Mouse (Mus musculus): ENCODE results near the gene Vapb. TPM values are rescaled to one million over a fixed set of nuclear protein-coding genes. Genes with fewer than 3 reads are reported as not detected.

Gene Vapb
- polyA plus RNA-seq, 1 experiment from 2014 or later: 5.1 TPM

DNA sequence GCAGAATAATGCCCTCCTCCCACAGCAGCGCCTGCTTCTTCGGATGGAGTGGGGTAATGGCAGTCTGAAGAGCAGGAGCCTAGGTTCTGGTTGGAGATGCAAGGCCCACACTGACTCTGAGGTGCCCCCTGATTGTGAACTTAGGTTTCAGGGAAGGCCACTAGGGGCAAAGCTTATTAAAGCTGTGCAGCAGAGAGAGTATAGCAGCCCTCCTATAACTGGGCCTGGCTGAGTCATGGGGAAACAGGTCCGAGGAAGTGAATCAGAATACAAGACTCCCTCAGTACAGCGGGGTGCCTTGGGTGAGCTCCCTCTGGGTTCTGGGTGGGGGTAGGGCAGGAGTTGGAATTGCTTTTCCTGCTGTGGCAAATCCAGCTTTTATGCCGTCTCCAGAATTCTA lies 33.3 kb downstream of the Vapb start:
- no peaks in the 10 kb centered on the region for H3K9me3 ChIP-seq (replicated peaks)
- WGBS (ENCODE audit: insufficient replicate concordance): 71% methylated on average over 5 of the region's 5 CpGs

GRCm38 (mm10) chr2:173771706-173772105 lies 34.4 kb downstream of the Vapb start:
- Histone ChIP-seq H3K4me3 (replicated peaks) (no peak overlapping the region), H3K36me3 (replicated peaks) (peaks cover 7% of the 10 kb centered on the region; the same call in 1 of the 2 replicates), H3K27me3 (no peaks in the 10 kb centered on the region), H3K27ac (replicated peaks) (no peak overlapping the region), H3K4me1 (replicated peaks) (peaks cover 8% of the 10 kb centered on the region), H3K9me3 (replicated peaks) (no peaks in the 10 kb centered on the region), H3K4me2 (no peak overlapping the region), H3K9ac (no peak overlapping the region)
- ATAC-seq (ENCODE audit: insufficient read depth): no peak
- WGBS (ENCODE audit: insufficient replicate concordance): 65% methylated on average over 8 of the region's 8 CpGs

More for the DNA sequence above, 33.3 kb downstream of the Vapb start:
- no peak for ATAC-seq (ENCODE audit: insufficient read depth)
- no peak overlapping the region for H3K4me3 ChIP-seq (replicated peaks)
- 0 out of 2 replicates have a peak, but pooled peaks cover 5% of the 10 kb centered on the region for H3K36me3 ChIP-seq (replicated peaks)
- H3K4me2 ChIP-seq: no peak overlapping the region
- H3K27me3 ChIP-seq: no peaks in the 10 kb centered on the region
- no peak overlapping the region for H3K27ac ChIP-seq (replicated peaks)
- peaks cover 8% of the 10 kb centered on the region for H3K4me1 ChIP-seq (replicated peaks)
- no peak overlapping the region for H3K9ac ChIP-seq

DNA sequence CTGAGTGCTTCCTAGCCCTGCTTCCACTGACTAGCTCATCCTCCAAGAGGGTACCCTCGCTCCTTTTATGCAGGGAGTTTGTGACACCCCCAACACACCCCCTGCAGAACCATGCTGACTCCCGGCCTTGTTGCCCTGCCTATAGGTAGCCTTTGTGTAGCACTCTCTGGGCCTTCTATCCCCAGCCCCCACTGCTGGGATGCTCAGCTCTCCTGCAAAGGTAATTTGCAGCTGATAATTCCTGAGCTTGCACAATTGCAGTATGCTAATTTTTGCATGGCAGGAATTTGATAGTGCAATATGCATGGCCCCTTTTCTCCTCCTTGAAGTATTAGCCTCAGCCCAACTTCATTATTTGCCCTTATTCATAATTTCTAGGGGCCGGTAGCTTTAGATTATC lies 38.2 kb downstream of the Vapb start:
- 63% methylated on average over 3 of the region's 3 CpGs for WGBS (ENCODE audit: insufficient replicate concordance)
- H3K4me3 ChIP-seq (replicated peaks): no peak overlapping the region
- no peak for ATAC-seq (ENCODE audit: insufficient read depth)
- no peak overlapping the region for H3K27ac ChIP-seq (replicated peaks)
- no peak overlapping the region for H3K9ac ChIP-seq
- H3K36me3 ChIP-seq (replicated peaks): peaks cover 29% of the 10 kb centered on the region
- no peaks in the 10 kb centered on the region for H3K27me3 ChIP-seq
- H3K4me2 ChIP-seq: no peak overlapping the region
- no peaks in the 10 kb centered on the region; the same call in 1 of the 2 replicates for H3K4me1 ChIP-seq (replicated peaks)
- H3K9me3 ChIP-seq (replicated peaks): no peaks in the 10 kb centered on the region

DNA sequence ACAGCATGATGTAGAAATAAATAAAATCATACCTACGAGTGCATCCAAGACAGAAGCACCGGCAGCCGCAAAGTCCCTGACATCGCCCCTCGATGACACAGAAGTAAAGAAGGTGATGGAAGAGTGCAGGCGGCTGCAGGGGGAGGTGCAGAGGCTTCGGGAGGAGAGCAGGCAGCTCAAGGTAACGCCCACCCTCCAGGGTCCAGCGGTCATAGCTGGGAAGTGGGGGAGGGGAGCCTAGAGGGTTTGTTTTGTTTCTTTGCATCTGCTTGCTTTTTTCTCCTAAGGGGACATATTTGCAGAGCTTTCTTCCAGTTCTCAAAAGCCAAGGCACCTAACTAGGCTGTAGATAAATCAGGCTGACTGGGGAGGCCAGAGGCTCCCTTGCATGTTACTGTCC lies 38.8 kb downstream of the Vapb start:
- no peak overlapping the region for H3K27ac ChIP-seq (replicated peaks)
- H3K4me2 ChIP-seq: no peak overlapping the region
- peaks cover 29% of the 10 kb centered on the region for H3K36me3 ChIP-seq (replicated peaks)
- no peaks in the 10 kb centered on the region for H3K9me3 ChIP-seq (replicated peaks)
- no peaks in the 10 kb centered on the region for H3K27me3 ChIP-seq
- H3K4me3 ChIP-seq (replicated peaks): no peak overlapping the region
- no peaks in the 10 kb centered on the region; the same call in 1 of the 2 replicates for H3K4me1 ChIP-seq (replicated peaks)
- ATAC-seq (ENCODE audit: insufficient read depth): no peak
- no peak overlapping the region for H3K9ac ChIP-seq
- 63% methylated on average over 9 of the region's 9 CpGs for WGBS (ENCODE audit: insufficient replicate concordance)

GRCm38 (mm10) chr2:173780931-173781330 lies 43.6 kb downstream of the Vapb start:
- Histone ChIP-seq H3K27me3 (no peaks in the 10 kb centered on the region), H3K9me3 (replicated peaks) (no peaks in the 10 kb centered on the region), H3K4me1 (replicated peaks) (no peaks in the 10 kb centered on the region), H3K27ac (replicated peaks) (no peak overlapping the region), H3K4me2 (no peak overlapping the region), H3K4me3 (replicated peaks) (no peak overlapping the region), H3K36me3 (replicated peaks) (peaks cover 28% of the 10 kb centered on the region), H3K9ac (no peak overlapping the region)
- no peak for ATAC-seq (ENCODE audit: insufficient read depth)
- WGBS (ENCODE audit: insufficient replicate concordance): 69% methylated on average over 5 of the region's 5 CpGs

- 15% methylated on average over 3 of the region's 3 CpGs for WGBS (ENCODE audit: insufficient replicate concordance)
Measured at GRCm38 (mm10) chr2:173784366-173784765, 47.1 kb downstream of the Vapb start.

DNA sequence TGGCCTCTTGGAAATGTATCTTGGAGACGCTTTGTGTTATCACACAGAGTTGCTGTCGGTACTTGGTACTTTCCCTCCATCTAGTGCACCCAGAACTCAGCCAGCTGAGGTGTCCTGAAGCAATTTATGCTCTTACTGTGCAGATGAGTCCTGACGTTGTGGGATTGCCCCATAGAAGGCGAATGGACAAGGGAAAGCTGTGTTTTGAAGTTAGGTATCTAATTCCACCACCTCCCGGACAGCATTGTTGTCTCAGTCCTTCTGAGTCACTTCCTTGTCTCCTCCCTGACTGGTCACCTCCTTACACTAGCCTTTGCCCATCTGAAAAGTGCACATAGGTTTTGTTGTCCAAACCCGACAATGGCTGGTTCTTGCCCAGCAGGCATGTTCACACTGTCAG lies 47.6 kb downstream of the Vapb start:
- ATAC-seq (ENCODE audit: insufficient read depth): no peak
- Histone ChIP-seq H3K27me3 (no peaks in the 10 kb centered on the region), H3K4me2 (no peak overlapping the region), H3K4me3 (replicated peaks) (no peak overlapping the region), H3K9ac (no peak overlapping the region), H3K4me1 (replicated peaks) (no peaks in the 10 kb centered on the region), H3K27ac (replicated peaks) (no peak overlapping the region), H3K9me3 (replicated peaks) (no peaks in the 10 kb centered on the region), H3K36me3 (replicated peaks) (0 out of 2 replicates have a peak, but pooled peaks cover 4% of the 10 kb centered on the region)
- 37% methylated on average over 6 of the region's 6 CpGs for WGBS (ENCODE audit: insufficient replicate concordance)

More at GRCm38 (mm10) chr2:173784366-173784765, 47.1 kb downstream of the Vapb start:
- H3K27me3 ChIP-seq: no peaks in the 10 kb centered on the region
- no peak overlapping the region for H3K27ac ChIP-seq (replicated peaks)
- no peak overlapping the region for H3K4me3 ChIP-seq (replicated peaks)
- no peaks in the 10 kb centered on the region for H3K9me3 ChIP-seq (replicated peaks)
- peak; percentile 38 for ATAC-seq (ENCODE audit: insufficient read depth)
- no peak overlapping the region for H3K4me2 ChIP-seq
- H3K9ac ChIP-seq: no peak overlapping the region
- H3K36me3 ChIP-seq (replicated peaks): 0 out of 2 replicates have a peak, but pooled peaks cover 6% of the 10 kb centered on the region
- no peaks in the 10 kb centered on the region for H3K4me1 ChIP-seq (replicated peaks)

GRCm38 (mm10) chr2:173789945-173790804 lies 52.9 kb downstream of the Vapb start:
- no peak overlapping the region for H3K4me2 ChIP-seq
- 40% methylated on average over 23 of the region's 23 CpGs for WGBS (ENCODE audit: insufficient replicate concordance)
- no peak overlapping the region for H3K4me3 ChIP-seq (replicated peaks)
- no peaks in the 10 kb centered on the region for H3K36me3 ChIP-seq (replicated peaks)
- ATAC-seq (ENCODE audit: insufficient read depth): 0 out of 2 replicates have a peak, but pooled peaks have one; percentile 28
- no peaks in the 10 kb centered on the region for H3K27me3 ChIP-seq
- no peaks in the 10 kb centered on the region for H3K4me1 ChIP-seq (replicated peaks)
- H3K9me3 ChIP-seq (replicated peaks): no peaks in the 10 kb centered on the region
- no peak overlapping the region for H3K27ac ChIP-seq (replicated peaks)
- no peak overlapping the region for H3K9ac ChIP-seq

DNA sequence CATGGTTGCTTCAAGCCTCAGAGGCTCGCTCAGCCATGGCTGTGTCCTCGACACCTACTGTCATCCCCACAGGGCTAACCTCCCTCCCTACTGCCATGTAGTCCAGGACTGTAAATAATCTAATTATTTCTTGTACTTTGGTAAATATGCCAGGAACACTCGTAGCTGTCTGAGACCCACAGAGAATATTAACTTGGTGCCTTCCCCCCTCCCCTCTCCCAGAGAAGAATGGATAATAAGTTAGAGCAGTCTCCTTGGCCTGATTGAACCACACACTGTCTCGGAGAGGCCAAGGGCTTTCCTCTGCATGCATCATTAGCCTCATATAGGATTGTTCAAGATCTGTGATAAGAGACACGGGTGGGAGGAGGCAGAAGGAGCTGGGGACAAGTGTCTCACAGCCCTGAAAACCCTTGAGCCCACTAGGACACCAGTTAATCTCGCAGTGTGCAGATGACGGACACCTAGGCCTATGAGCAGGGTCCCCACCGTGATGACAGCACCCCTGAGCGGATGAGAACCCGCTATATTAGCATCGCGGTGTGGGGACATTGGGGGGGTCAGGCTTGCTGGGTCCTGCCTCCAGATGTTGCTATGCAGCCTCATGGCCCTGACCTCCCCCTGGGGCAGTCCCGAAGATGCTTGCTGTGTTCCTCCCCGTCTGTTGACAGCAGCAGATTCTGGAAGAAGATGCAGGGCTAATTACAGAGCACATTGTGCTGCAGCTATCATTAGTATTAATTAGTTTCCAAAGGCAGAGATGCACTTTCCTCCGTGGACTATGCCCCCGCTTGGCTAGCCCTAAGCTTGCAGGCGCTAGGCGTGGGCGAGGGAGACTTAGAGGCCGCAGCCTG lies 54.8 kb downstream of the Vapb start:
- H3K27me3 ChIP-seq: no peaks in the 10 kb centered on the region
- WGBS (ENCODE audit: insufficient replicate concordance): 71% methylated on average over 20 of the region's 20 CpGs
- no peak overlapping the region for H3K4me2 ChIP-seq

GRCm38 (mm10) chr2:173794018-173794417 lies 56.7 kb downstream of the Vapb start:
- 75% methylated on average over 12 of the region's 12 CpGs for WGBS (ENCODE audit: insufficient replicate concordance)
- Histone ChIP-seq H3K4me2 (no peak overlapping the region), H3K9ac (no peak overlapping the region), H3K27me3 (no peaks in the 10 kb centered on the region), H3K36me3 (replicated peaks) (no peaks in the 10 kb centered on the region), H3K4me3 (replicated peaks) (no peak overlapping the region), H3K27ac (replicated peaks) (no peak overlapping the region), H3K4me1 (replicated peaks) (no peaks in the 10 kb centered on the region), H3K9me3 (replicated peaks) (no peaks in the 10 kb centered on the region)
- no peak for ATAC-seq (ENCODE audit: insufficient read depth)

More for the DNA sequence above, 54.8 kb downstream of the Vapb start:
- H3K9me3 ChIP-seq (replicated peaks): no peaks in the 10 kb centered on the region
- H3K4me1 ChIP-seq (replicated peaks): no peaks in the 10 kb centered on the region
- no peak for ATAC-seq (ENCODE audit: insufficient read depth)
- H3K27ac ChIP-seq (replicated peaks): no peak overlapping the region
- H3K4me3 ChIP-seq (replicated peaks): no peak overlapping the region
- no peaks in the 10 kb centered on the region for H3K36me3 ChIP-seq (replicated peaks)
- H3K9ac ChIP-seq: no peak overlapping the region

Measured in liver, embryonic 15.5 days (tissue).